Mouse (Mus musculus): Measurements from ENCODE around the gene Cyb5r2.

- peak in 1 of 2 experiments; percentile 50; a peak in 2 of 4 replicates for TF ChIP-seq CTCF (conservative IDR thresholded peaks at IDR 0.05 in 1 of 2, IDR thresholded peaks at IDR 0.05 in 1 of 2; ENCODE audit: low read depth in 2 of 2, low read length in 2 of 2)
- TF ChIP-seq CHD1 (IDR thresholded peaks at IDR 0.05; ENCODE audit: low read depth, low read length), result no peak
- no peak for TF ChIP-seq USF2 (conservative IDR thresholded peaks at IDR 0.05; ENCODE audit: low read depth, low read length)
- TF ChIP-seq MAX (IDR thresholded peaks at IDR 0.05; ENCODE audit: low read length), result no peak
- TF ChIP-seq MAFK (IDR thresholded peaks at IDR 0.05; ENCODE audit: insufficient replicate concordance, low read length), result no peak
- no peak for TF ChIP-seq EP300 (IDR thresholded peaks at IDR 0.05; ENCODE audit: low read length)
- no peak for TF ChIP-seq NRF1 (IDR thresholded peaks at IDR 0.05; ENCODE audit: low read depth, low read length)
- TF ChIP-seq RAD21 (IDR thresholded peaks at IDR 0.05; ENCODE audit: low read depth, low read length), result peak; percentile 47
- TF ChIP-seq CHD2 (IDR thresholded peaks at IDR 0.05; ENCODE audit: low read length), result no peak
- no peak for TF ChIP-seq POLR2A (IDR thresholded peaks at IDR 0.05; ENCODE audit: low read depth, low read length)
- no peak for TF ChIP-seq E2F4 (IDR thresholded peaks at IDR 0.05; ENCODE audit: insufficient replicate concordance, low read depth, low read length)
These were observed 19.1 kb downstream of the Cyb5r2 start for GRCm38 (mm10) chr7:107738726-107739125.
